Mouse (Mus musculus) forebrain, embryonic 15.5 days (tissue): Measurements from ENCODE around the gene Ptprr. TPM values are rescaled to one million over a fixed set of nuclear protein-coding genes. Genes with fewer than 3 reads are reported as not detected.
A peak's percentile ranks its signal among the peaks of the same experiment; 100 is the strongest.

Experiments
- ATAC-seq: fragments of 200-750 bp; cut with Nextera tagmentation; replicated peaks from 2 replicates; pipeline ENCODE4 v1.8.0; 2017; ENCODE audit warnings: mild to moderate bottlenecking, moderate TSS enrichment, moderate library complexity
- H3K27ac ChIP-seq: fragments of 300-500 bp; sonication (generic); replicated peaks from 2 replicates; pipeline ENCODE4 v1.5.1; 2015; ENCODE audit warnings: mild to moderate bottlenecking, inconsistent platforms
- H3K27me3 ChIP-seq: fragments of 300-500 bp; sonication (generic); 2 replicates; pipeline ENCODE4 v1.6.1; 2015; ENCODE audit warnings: inconsistent platforms
- H3K36me3 ChIP-seq: fragments of 300-500 bp; sonication (generic); 2 replicates; pipeline ENCODE4 v1.6.1; 2015; ENCODE audit warnings: mild to moderate bottlenecking, inconsistent platforms
- H3K4me1 ChIP-seq: fragments of 300-500 bp; sonication (generic); 2 replicates; pipeline ENCODE4 v1.6.1; 2015; ENCODE audit warnings: inconsistent platforms
- H3K4me2 ChIP-seq: fragments of 300-500 bp; sonication (generic); replicated peaks from 2 replicates; pipeline ENCODE4 v1.6.1; 2015; ENCODE audit warnings: mild to moderate bottlenecking, inconsistent platforms
- H3K4me3 ChIP-seq: fragments of 300-500 bp; sonication (generic); 2 replicates; pipeline ENCODE4 v1.5.1; 2015; ENCODE audit warnings: mild to moderate bottlenecking, inconsistent platforms
- H3K9ac ChIP-seq: fragments of 300-500 bp; sonication (generic); replicated peaks from 2 replicates; pipeline ENCODE4 v1.6.1; 2015; ENCODE audit warnings: mild to moderate bottlenecking, inconsistent platforms
- H3K9me3 ChIP-seq: fragments of 300-500 bp; sonication (generic); 2 replicates; pipeline ENCODE4 v1.6.1; 2016; ENCODE audit warnings: inconsistent platforms
- WGBS: fragments of 180-500 bp; shearing (Covaris S2); methylation state at CpG from one replicate; pipeline ENCODE4 v1.1.7; 2015; ENCODE audit warnings: mixed read lengths; 5-methylcytosine and 5-hydroxymethylcytosine counted together
- polyA plus RNA-seq: library from polyadenylated mRNA; unstranded; fragments of >200 nt; fragmentation: Nextera tagmentation; extraction: Ambion mirVana; gene quantifications from 2 replicates; pipeline ENCODE4 v1.2.1, GENCODE M21; 2015

Gene Ptprr
- polyA plus RNA-seq, 1 experiment from 2014 or later: 9.2 TPM

DNA sequence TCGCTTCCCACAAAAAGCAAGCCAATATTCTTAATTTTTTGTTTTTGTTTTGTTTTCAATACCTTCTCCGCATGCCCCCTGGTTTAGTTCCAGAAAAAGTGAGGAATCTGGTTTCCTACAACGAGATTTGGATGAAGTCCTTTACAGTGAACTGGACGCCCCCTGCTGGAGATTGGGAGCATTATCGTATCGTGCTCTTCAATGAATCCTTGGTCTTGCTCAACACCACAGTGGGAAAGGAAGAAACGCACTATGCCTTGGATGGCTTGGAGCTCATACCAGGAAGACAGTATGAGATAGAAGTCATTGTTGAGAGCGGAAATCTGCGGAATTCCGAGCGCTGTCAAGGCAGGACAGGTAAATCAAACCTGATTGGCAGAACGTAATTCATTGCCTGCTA lies 301.2 kb downstream of the Ptprr start:
- no peaks in the 10 kb centered on the region for H3K9me3 ChIP-seq
- peak; percentile 77 for ATAC-seq

More for the DNA sequence above, 301.2 kb downstream of the Ptprr start:
- WGBS: 21% methylated on average over 12 of the region's 12 CpGs
- Histone ChIP-seq H3K4me3 (no peak overlapping the region), H3K27ac (no peak overlapping the region), H3K36me3 (no peaks in the 10 kb centered on the region), H3K9ac (no peak overlapping the region), H3K4me2 (no peak overlapping the region), H3K27me3 (no peaks in the 10 kb centered on the region), H3K4me1 (no peaks in the 10 kb centered on the region)

Other genes starting within 250 kb of the Ptprr start
- 0.32 and 0.39 TPM in 2 replicates for gene Tspan8, start 201.4 kb upstream of the Ptprr start, polyA plus RNA-seq
- 0.17 TPM in 1 of 2 replicates, not detected in the other for gene 4933416C03Rik, start 95.7 kb downstream of the Ptprr start, polyA plus RNA-seq